Mouse (Mus musculus) cerebellum, postnatal 14 days (tissue): ENCODE data around the gene Klc3.

Experiments
- DNase-seq, 2 experiments: peaks; one replicate each; pipeline ENCODE4 v3.0.0; 2021; ENCODE audit warnings: mixed read lengths in 2 of 2

Gene Klc3

DNA sequence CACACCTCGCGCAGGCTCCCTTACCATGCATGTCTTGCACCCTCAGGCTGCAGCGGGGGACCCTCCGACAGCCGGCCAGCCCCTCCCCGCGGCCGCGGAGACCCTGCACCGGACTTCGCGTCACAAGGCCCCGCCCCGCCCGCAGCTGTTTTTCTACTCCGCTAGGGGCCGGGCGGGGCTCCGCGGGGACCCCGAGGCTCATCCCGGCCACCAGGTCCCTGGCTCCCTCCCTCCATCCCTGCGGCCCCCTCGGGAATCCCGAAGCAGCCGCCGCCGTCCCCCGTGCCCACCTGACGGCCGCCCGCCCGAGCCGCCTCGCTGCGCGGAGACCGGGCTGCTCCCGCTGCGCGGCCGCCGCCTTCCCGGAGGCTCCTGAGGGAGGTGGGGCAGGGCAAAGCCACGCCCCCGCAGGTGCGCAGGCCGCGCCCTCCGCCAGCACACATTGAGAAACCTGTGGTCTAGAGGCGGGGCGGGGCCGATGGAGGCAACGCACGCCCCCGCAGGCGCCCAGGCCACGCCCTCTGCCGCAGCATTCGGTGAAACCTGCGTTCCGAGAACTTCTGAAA is at the start of gene Klc3:
Gene Klc3, minus strand, starts transcription at position 374 of the 566 bp plus-strand sequence.
- DNase-seq, result peak in 1 of 2 experiments; percentile 41

DNA sequence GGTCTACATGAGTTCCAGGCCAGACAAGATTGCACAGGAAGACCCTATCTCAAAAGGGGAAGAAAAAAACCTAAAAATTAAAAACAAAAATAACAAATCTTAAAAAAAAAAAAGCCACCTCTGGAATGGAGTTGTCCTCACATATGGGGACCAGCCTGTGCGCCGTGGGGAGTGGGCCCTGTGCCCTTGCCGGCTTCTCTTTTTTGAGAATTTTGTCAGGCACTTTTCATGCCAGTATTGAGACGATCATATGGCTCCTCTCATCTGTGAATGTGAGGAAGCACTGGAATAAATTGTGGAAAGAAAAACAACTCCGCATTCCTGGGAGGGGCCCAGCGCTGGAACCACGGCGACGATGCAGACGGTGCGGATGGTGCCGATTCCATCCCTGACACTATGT is 45.3 kb upstream of the Klc3 start:
- DNase-seq, result peak; percentile 69 to 71

- DNase-seq, result peak; percentile 84 to 85
These were observed 43.8 kb upstream of the Klc3 start for GRCm38 (mm10) chr7:19447689-19448088.

GRCm38 (mm10) chr7:19444801-19445200 is 40.9 kb upstream of the Klc3 start:
- DNase-seq, result no peak

- peak; percentile 97 to 99 for DNase-seq
These were observed 39.4 kb upstream of the Klc3 start for GRCm38 (mm10) chr7:19443344-19443743.

- no peak for DNase-seq
These were observed 37.7 kb upstream of the Klc3 start for GRCm38 (mm10) chr7:19441448-19442091.

- DNase-seq, result no peak
These were observed 33.1 kb upstream of the Klc3 start for GRCm38 (mm10) chr7:19437048-19437447.

GRCm38 (mm10) chr7:19436276-19436675 is 32.4 kb upstream of the Klc3 start:
- DNase-seq, result no peak

DNA sequence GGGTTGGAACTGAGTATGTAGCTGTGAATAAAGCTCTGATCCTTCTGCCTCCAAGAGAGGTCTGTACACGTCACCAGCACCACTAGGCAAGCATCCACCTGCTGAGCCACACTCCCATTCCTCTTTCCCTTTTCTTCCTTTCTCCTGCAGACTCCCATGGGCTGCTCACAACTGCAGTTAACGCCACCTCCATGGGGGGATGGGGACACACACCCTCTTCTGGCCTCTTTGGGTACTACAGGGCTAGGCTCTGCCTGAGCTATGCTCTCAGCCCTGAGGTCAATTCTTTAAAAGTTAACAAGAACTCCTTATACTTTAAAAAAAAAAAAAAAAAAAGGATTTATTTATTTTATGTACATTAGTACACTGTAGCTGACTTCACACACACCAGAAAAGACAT is 28.6 kb upstream of the Klc3 start:
- no peak for DNase-seq

DNA sequence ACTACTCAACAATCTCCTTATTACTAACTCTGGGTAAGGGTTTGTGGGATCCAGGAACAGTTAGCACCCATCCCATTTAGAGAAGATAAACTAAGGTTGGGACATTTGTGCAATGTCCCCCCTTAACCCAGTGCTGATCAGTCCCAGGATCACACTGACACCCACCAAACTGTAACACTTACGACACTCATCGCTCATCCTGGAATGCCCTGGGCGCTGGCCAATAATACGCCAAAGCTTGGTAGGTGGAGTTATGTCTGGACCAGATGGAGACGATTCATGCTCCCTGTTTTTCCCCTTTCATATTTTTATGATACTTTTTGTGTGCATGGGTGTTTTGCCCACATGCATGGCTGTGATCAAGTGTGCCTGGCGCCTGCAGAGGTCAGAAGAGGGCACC is 26.5 kb upstream of the Klc3 start:
- no peak for DNase-seq

DNA sequence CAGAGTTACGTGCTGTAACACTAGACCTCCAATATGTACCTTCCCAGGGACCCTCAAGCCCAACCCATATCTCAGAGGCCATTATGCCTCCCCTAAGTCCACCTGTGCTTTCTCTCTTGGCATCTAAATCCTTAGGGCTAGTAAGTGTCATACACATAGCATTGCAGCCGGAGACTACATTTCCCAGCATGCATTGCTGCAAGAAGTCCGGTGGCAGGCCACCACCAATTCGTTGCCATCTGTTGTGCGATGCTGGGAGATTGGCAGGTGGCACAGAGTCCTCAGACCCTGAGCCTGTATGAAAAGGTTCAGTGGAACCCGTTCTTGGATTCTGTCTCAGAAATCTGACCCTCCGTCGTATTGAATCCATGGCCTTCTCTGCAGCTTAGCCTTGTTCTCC is 25.8 kb upstream of the Klc3 start:
- DNase-seq, result peak; percentile 81

GRCm38 (mm10) chr7:19427999-19428650 is 24.2 kb upstream of the Klc3 start:
- no peak for DNase-seq

DNA sequence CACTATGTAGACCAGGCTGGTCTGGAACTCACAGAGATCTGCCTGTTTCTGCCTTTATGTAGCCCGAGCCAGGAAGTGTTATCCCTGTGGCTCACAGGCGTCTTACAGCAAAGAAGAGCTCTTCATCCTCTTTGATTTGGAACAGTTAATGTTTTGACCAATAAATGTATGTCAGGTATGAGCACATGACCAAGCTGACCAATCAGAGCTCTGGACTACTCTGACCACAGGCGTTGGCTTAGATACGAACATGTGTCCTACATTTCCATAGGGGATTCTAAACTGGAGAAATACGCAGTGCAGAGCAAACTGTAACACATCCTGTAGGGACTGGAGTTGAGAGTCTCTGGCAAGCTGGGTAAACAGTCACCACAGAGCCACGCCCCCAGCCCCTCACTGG is 23.0 kb upstream of the Klc3 start:
- no peak for DNase-seq

GRCm38 (mm10) chr7:19426349-19426748 is 22.4 kb upstream of the Klc3 start:
- no peak for DNase-seq

GRCm38 (mm10) chr7:19424051-19424450 is 20.1 kb upstream of the Klc3 start:
- DNase-seq, result no peak

DNA sequence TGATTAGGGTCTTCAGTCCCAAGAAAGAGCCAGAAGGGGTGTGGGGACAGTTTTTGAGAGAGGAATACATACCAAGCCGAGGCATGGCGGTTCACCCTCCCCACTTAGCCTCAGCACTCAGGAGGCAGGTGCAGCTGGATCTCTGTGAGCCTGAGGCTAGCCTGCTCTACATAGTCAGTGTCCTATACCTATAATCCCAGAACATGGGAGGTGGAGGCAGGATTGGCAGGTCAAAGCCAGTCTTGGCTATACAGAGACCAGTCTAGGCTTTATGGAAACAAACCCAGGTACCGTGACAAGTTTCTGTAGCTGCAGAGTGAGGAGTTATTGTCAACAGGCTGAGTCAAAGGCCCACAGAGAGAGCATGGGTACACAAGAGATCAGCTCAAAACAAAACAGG is 19.2 kb upstream of the Klc3 start:
- DNase-seq, result no peak

DNA sequence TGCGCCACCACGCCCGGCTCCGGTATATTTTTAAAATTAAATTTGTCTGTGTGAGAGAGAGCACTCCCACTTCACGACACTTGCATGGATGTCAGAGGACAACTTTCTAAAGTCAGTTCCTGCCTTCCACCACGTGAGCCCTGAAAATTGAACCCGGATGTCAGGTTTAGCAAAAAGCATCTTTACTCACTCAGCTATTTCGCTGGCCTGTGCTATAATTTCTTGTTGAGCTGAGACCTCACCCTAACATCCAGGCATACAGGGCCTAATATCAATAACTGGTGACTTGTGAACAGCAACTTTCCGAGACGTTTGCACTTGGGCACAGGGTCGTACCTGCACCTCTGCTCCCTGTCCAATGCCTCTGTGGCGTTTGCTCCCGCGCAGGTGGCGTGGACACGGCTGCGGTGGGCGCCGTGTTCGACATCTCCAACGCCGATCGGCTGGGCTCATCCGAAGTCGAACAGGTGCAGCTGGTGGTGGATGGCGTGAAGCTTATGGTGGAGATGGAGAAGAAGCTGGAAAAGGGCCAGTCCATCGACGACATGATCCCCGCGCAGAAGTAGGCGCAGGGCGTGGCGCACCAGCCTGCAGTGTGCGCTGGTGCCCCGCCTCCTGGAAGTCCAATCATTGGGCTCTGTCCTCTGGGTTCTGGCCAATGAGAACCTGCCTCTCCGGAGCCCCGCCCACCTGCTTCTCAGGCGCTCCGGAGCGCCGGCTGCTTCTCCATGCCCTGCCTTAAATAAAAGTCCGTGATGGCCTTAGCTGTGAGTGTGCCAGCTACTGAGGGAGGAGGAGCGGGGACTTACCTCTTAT is 17.1 kb upstream of the Klc3 start:
- DNase-seq, result peak; percentile 91 to 94

GRCm38 (mm10) chr7:19420121-19420520 is 16.2 kb upstream of the Klc3 start:
- no peak for DNase-seq

- DNase-seq, result no peak
These were observed 12.7 kb upstream of the Klc3 start for GRCm38 (mm10) chr7:19416590-19416989.

GRCm38 (mm10) chr7:19413525-19413924 is 9.6 kb upstream of the Klc3 start:
- DNase-seq, result no peak

GRCm38 (mm10) chr7:19411783-19412182 is 7.9 kb upstream of the Klc3 start:
- no peak for DNase-seq

DNA sequence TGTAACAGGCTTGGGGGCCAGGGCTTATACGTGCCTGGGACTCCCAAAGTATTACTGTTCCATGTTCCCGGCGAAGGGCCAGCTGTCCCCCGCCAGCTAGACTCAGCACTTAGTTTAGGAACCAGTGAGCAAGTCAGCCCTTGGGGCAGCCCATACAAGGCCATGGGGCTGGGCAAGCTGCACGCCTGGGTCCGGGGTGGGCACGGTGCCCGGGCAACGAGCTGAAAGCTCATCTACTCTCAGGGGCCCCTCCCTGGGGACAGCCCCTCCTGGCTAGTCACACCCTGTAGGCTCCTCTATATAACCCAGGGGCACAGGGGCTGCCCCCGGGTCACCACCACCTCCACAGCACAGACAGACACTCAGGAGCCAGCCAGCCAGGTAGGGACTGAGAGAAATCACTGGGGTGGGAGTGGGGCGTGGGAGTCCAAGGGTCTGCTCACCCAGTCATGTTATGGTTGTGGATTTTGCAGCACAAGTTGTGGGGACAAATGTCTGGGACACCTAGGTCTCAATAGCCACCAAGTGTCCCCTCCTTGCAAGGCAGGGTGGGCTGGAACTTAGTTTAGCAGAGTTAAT is 7.0 kb upstream of the Klc3 start:
- DNase-seq, result no peak

- DNase-seq, result no peak
These were observed 5.8 kb upstream of the Klc3 start for GRCm38 (mm10) chr7:19409753-19410152.
